Mouse (Mus musculus) adipocyte (in vitro differentiated cells): ENCODE measurements around the gene Vil1.
A peak's percentile ranks its signal among the peaks of the same experiment; 100 is the strongest.

Experiments
- DNase-seq: peaks from one replicate; pipeline ENCODE4 v3.0.0-alpha.2; 2016; ENCODE audit warnings: low spot score

Vil1 gene

GRCm38 (mm10) chr1:74412711-74413110, 3.5 kb downstream of the Vil1 start:
- no peak for DNase-seq

- no peak for DNase-seq
These were observed 6.0 kb downstream of the Vil1 start for GRCm38 (mm10) chr1:74415143-74415542.

- no peak for DNase-seq
These were observed 9.7 kb downstream of the Vil1 start for GRCm38 (mm10) chr1:74418747-74419439.

- no peak for DNase-seq
These were observed 10.2 kb downstream of the Vil1 start for GRCm38 (mm10) chr1:74419440-74419794.

GRCm38 (mm10) chr1:74423147-74423546, 14.0 kb downstream of the Vil1 start:
- DNase-seq = no peak

GRCm38 (mm10) chr1:74425845-74426244, 16.7 kb downstream of the Vil1 start:
- no peak for DNase-seq

GRCm38 (mm10) chr1:74433220-74433619, 24.0 kb downstream of the Vil1 start:
- DNase-seq = no peak

GRCm38 (mm10) chr1:74434596-74434995, 25.4 kb downstream of the Vil1 start:
- DNase-seq = no peak

GRCm38 (mm10) chr1:74435563-74435962, 26.4 kb downstream of the Vil1 start:
- DNase-seq = no peak

- DNase-seq = peak; percentile 94
These were observed 28.7 kb downstream of the Vil1 start for GRCm38 (mm10) chr1:74437702-74438427.

- no peak for DNase-seq
These were observed 30.1 kb downstream of the Vil1 start for GRCm38 (mm10) chr1:74439166-74439876.

GRCm38 (mm10) chr1:74444538-74444937, 35.4 kb downstream of the Vil1 start:
- DNase-seq = no peak

- DNase-seq = peak; percentile 76
These were observed 43.5 kb downstream of the Vil1 start for GRCm38 (mm10) chr1:74452611-74453045.

GRCm38 (mm10) chr1:74460273-74460672, 51.1 kb downstream of the Vil1 start:
- peak; percentile 71 for DNase-seq
